Mouse (Mus musculus) ovary, postnatal 14 days (tissue): ENCODE measurements at regions not wholly inside any gene's neighbourhood (a gene's known extent, or its start where the extent isn't known, plus 50 kb on each side); places are given as distances from the start of the nearest gene placed in this dataset.

Source experiments
- DNase-seq: peaks from one replicate; pipeline ENCODE4 v3.0.0; 2022; ENCODE audit warnings: low spot score

GRCm38 (mm10) chr7:63313096-63313495 lies 100.7 kb upstream of the Chrna7 start:
- no peak for DNase-seq

- DNase-seq = peak; percentile 41
Measured at GRCm38 (mm10) chr7:63319594-63319993, 107.2 kb upstream of the Chrna7 start.

- DNase-seq = no peak
Measured at GRCm38 (mm10) chr7:63321171-63321570, 108.8 kb upstream of the Chrna7 start.

GRCm38 (mm10) chr7:63321951-63322710 lies 109.8 kb upstream of the Chrna7 start:
- peak; percentile 29 for DNase-seq

GRCm38 (mm10) chr7:63335146-63335545 lies 109.4 kb upstream of the Otud7a start:
- no peak for DNase-seq

GRCm38 (mm10) chr7:63336072-63336471 lies 108.5 kb upstream of the Otud7a start:
- no peak for DNase-seq

GRCm38 (mm10) chr7:63341716-63342115 lies 102.8 kb upstream of the Otud7a start:
- no peak for DNase-seq

GRCm38 (mm10) chr7:63345671-63346392 lies 98.7 kb upstream of the Otud7a start:
- DNase-seq = peak; percentile 29

GRCm38 (mm10) chr7:63346393-63346730 lies 98.2 kb upstream of the Otud7a start:
- no peak for DNase-seq
